Mouse (Mus musculus) hindbrain, embryonic 15.5 days (tissue): ENCODE data around the gene Coq7. TPM values are rescaled to one million over a fixed set of nuclear protein-coding genes. Genes with fewer than 3 reads are reported as not detected.

Experiments
- ATAC-seq: fragments of 200-750 bp; cut with Nextera tagmentation; 2 replicates; pipeline ENCODE4 v1.8.0; 2017; ENCODE audit warnings: low read depth, moderate number of reproducible peaks, moderate TSS enrichment; ENCODE audit not compliant: low FRiP score
- H3K27ac ChIP-seq: fragments of 300-500 bp; sonication (generic); replicated peaks from 2 replicates; pipeline ENCODE4 v1.5.1; 2015; ENCODE audit warnings: mild to moderate bottlenecking, inconsistent platforms
- H3K27me3 ChIP-seq: fragments of 300-500 bp; sonication (generic); 2 replicates; pipeline ENCODE4 v1.6.1; 2015; ENCODE audit warnings: control low read depth, inconsistent platforms
- H3K36me3 ChIP-seq: fragments of 300-500 bp; sonication (generic); 2 replicates; pipeline ENCODE4 v1.6.1; 2015; ENCODE audit warnings: control low read depth, inconsistent platforms
- H3K4me1 ChIP-seq: fragments of 300-500 bp; sonication (generic); replicated peaks from 2 replicates; pipeline ENCODE4 v1.6.1; 2015; ENCODE audit warnings: control low read depth, inconsistent platforms
- H3K4me2 ChIP-seq: fragments of 300-500 bp; sonication (generic); 2 replicates; pipeline ENCODE4 v1.6.1; 2015; ENCODE audit warnings: moderate library complexity, mild to moderate bottlenecking, inconsistent platforms
- H3K4me3 ChIP-seq: fragments of 300-500 bp; sonication (generic); 2 replicates; pipeline ENCODE4 v1.5.1; 2015; ENCODE audit warnings: mild to moderate bottlenecking, inconsistent platforms
- H3K9ac ChIP-seq: fragments of 300-500 bp; sonication (generic); 2 replicates; pipeline ENCODE4 v1.6.1; 2015; ENCODE audit warnings: inconsistent platforms
- H3K9me3 ChIP-seq: fragments of 300-500 bp; sonication (generic); 2 replicates; pipeline ENCODE4 v1.6.1; 2016; ENCODE audit warnings: control low read depth, inconsistent platforms
- WGBS: fragments of 180-500 bp; shearing (Covaris S2); methylation state at CpG from one replicate; pipeline ENCODE4 v1.1.7; 2015; 5-methylcytosine and 5-hydroxymethylcytosine counted together
- polyA plus RNA-seq: library from polyadenylated mRNA; unstranded; fragments of >200 nt; fragmentation: Nextera tagmentation; extraction: Ambion mirVana; gene quantifications from 2 replicates; pipeline ENCODE4 v1.2.1, GENCODE M21; 2015

The Coq7 gene
- 100 and 101 TPM in 2 replicates for polyA plus RNA-seq

GRCm38 (mm10) chr7:118533178-118533578, at the start of gene Coq7:
Coq7 (minus strand) TSS chr7:118533356.
- WGBS: under 1% methylated on average over 31 of the region's 31 CpGs
- 0 out of 2 replicates have a peak, but pooled peaks cover 3% of the 10 kb centered on the region for H3K36me3 ChIP-seq
- H3K4me1 ChIP-seq: peaks cover 13% of the 10 kb centered on the region
- peak; percentile 100 for ATAC-seq
- no peaks in the 10 kb centered on the region for H3K9me3 ChIP-seq
- peak within 1 kb of the TSS; percentile 50 for H3K4me3 ChIP-seq
- peak within 1 kb of the TSS; percentile 54 for H3K9ac ChIP-seq
- peak within 1 kb of the TSS; percentile 94 for H3K27ac ChIP-seq
- H3K27me3 ChIP-seq: no peaks in the 10 kb centered on the region
- H3K4me2 ChIP-seq: peak within 1 kb of the TSS; percentile 69

GRCm38 (mm10) chr7:118579938-118580337, 46.8 kb upstream of the Coq7 start:
- ATAC-seq: no peak
- 77% methylated on average over 2 of the region's 2 CpGs for WGBS
- peaks cover 14% of the 10 kb centered on the region for H3K4me1 ChIP-seq
- H3K27me3 ChIP-seq: no peaks in the 10 kb centered on the region
- H3K36me3 ChIP-seq: peaks cover 8% of the 10 kb centered on the region; the same call in 1 of the 2 replicates
- H3K9me3 ChIP-seq: no peaks in the 10 kb centered on the region
- no peak overlapping the region for H3K4me2 ChIP-seq
- H3K27ac ChIP-seq: no peak overlapping the region
- H3K9ac ChIP-seq: no peak overlapping the region
- no peak overlapping the region for H3K4me3 ChIP-seq

DNA sequence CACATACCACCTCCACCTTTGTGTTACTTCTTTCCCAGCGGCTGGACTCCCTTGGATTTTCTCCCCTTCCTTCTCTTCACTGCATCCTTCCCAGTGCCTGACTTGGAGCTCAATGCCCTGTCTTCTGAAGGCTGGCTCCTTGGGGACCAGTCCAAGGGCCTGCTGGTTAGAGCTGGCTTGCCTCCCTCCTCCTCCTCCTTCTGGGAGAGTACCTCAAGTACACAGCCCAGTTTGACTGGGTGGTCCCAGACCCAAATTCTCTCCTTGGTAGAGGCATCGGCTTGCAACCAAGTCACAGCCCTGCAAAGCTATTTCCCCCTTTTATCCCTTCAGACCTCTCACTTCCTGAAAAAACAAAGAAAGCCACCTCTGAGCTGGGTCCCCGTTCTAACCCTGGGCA, 45.1 kb upstream of the Coq7 start:
- peaks cover 8% of the 10 kb centered on the region; the same call in 1 of the 2 replicates for H3K36me3 ChIP-seq
- WGBS: 77% methylated on average over 3 of the region's 3 CpGs
- H3K27me3 ChIP-seq: no peaks in the 10 kb centered on the region
- no peak overlapping the region for H3K4me3 ChIP-seq
- 0 out of 2 replicates have a peak, but pooled peaks cover 3% of the 10 kb centered on the region for H3K4me1 ChIP-seq
- H3K4me2 ChIP-seq: no peak overlapping the region
- H3K9me3 ChIP-seq: no peaks in the 10 kb centered on the region
- no peak overlapping the region for H3K9ac ChIP-seq
- no peak for ATAC-seq
- peak overlapping the region; percentile 16; the same call in 1 of the 2 replicates for H3K27ac ChIP-seq

DNA sequence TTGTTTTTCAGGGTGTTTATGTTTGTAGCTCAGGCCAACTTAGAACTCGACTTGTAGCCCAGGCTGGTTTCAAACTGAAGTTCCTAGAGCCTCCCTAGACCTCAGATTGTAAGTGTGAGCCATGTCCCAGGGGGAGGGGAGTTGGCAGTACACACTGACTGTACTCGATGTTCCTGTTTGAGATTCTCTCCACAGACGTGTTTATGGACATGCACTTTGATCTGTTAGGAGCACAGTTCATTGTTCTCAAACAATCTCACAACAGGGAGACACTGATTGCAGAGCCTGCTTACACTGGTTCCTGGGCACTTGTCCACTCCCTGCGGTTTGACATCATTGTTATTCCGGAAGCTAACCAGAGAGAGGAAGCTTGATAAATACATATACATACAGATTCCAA, 38.9 kb upstream of the Coq7 start:
- Histone ChIP-seq H3K4me2 (no peak overlapping the region), H3K9ac (no peak overlapping the region), H3K9me3 (no peaks in the 10 kb centered on the region), H3K36me3 (no peaks in the 10 kb centered on the region), H3K4me1 (no peaks in the 10 kb centered on the region), H3K4me3 (no peak overlapping the region), H3K27me3 (no peaks in the 10 kb centered on the region), H3K27ac (no peak overlapping the region)
- WGBS: 34% methylated on average over 5 of the region's 5 CpGs
- no peak for ATAC-seq

DNA sequence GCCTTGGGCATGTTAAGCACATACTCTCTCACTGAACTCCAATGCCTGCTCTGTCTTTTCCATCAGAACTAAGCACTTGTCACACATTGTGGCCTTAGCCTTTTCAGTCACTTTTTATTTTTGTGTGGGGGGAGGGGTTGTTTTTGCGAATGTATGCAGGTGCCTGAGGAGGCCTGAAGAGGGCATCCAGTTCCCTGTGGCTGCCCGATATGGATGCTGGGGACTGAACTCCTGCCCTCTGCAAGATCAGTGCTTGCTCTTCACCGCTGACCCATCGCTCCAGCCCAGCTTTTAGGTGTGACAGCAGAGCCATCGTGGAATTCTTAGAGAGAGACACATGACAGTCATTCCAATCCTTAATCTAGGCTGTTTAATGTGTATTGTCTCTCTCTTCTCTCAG, 38.2 kb upstream of the Coq7 start:
- no peak overlapping the region for H3K4me2 ChIP-seq
- no peak for ATAC-seq
- no peak overlapping the region for H3K27ac ChIP-seq
- H3K9ac ChIP-seq: no peak overlapping the region
- H3K4me3 ChIP-seq: no peak overlapping the region
- no peaks in the 10 kb centered on the region for H3K36me3 ChIP-seq
- 42% methylated on average over 5 of the region's 5 CpGs for WGBS
- H3K27me3 ChIP-seq: no peaks in the 10 kb centered on the region
- no peaks in the 10 kb centered on the region for H3K9me3 ChIP-seq
- no peaks in the 10 kb centered on the region for H3K4me1 ChIP-seq

DNA sequence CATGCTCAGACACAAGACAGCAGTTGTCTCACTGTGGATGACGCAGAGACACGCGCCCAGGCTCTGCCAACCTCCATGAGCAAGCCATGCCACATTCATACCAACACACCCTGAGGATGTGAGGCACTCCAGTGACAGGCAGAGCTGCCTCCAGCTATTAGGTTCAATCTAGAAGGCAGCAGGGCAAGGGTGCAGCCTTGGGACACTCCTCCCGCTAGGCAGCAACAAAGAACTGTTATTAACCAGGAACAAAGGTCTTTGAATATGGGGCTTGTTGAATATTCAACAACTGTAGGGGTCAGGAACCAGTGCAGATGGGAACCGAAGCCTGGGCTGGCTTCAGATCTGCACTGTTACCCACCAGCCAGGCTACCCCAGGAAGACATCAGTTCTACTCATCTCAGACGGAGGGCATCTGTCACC, 36.0 kb upstream of the Coq7 start:
- H3K4me1 ChIP-seq: no peaks in the 10 kb centered on the region
- H3K4me3 ChIP-seq: no peak overlapping the region
- no peak overlapping the region for H3K9ac ChIP-seq
- no peak overlapping the region for H3K27ac ChIP-seq
- ATAC-seq: no peak
- 36% methylated on average over 6 of the region's 6 CpGs for WGBS
- H3K9me3 ChIP-seq: no peaks in the 10 kb centered on the region
- no peaks in the 10 kb centered on the region for H3K27me3 ChIP-seq
- H3K4me2 ChIP-seq: no peak overlapping the region
- peaks cover 5% of the 10 kb centered on the region; the same call in 1 of the 2 replicates for H3K36me3 ChIP-seq

GRCm38 (mm10) chr7:118554290-118554689, 21.1 kb upstream of the Coq7 start:
- Histone ChIP-seq H3K4me1 (no peaks in the 10 kb centered on the region), H3K9me3 (no peaks in the 10 kb centered on the region), H3K4me3 (no peak overlapping the region), H3K27ac (no peak overlapping the region), H3K4me2 (no peak overlapping the region), H3K9ac (no peak overlapping the region), H3K27me3 (no peaks in the 10 kb centered on the region), H3K36me3 (peaks cover 48% of the 10 kb centered on the region)
- 72% methylated on average over 2 of the region's 2 CpGs for WGBS
- ATAC-seq: no peak

DNA sequence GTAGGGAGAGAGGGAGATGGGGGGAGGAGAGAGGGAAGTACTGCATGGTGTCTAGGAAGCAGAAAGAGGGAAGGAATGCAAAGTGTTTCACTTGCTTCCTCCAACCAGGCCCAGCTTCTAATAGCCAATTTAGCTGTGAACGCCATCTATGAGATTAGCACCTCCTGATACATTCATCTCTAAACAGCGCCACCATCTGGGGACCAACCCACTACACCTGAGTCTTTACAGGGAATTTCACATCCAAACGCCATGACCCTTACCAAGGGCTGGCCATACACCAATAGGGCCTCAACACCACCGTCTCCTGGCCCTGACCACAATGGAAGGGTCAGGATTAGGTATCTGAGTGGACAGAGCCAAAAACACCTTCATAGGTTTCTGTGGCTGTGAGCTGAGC, 20.7 kb upstream of the Coq7 start:
- ATAC-seq: no peak
- H3K4me3 ChIP-seq: no peak overlapping the region

DNA sequence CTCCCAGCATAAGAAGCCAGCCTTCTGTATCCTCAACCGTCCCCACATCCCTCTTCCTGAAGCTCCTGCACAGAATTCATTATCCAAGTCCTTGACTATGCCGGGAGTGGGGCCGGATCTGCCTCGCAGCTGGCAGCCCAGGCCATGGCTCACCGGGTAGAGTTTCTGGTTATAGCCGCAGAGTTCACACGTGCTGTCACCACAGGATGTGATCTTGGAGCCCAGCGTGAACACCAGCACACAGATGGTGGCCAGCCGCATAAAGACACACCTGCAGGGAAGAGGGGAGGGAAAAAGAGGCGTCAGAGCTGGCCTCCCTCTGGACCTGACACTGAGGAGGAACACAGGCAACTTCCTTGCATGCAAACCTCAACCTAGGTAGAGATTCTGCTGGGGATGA, 14.3 kb upstream of the Coq7 start:
- Histone ChIP-seq H3K27me3 (no peaks in the 10 kb centered on the region), H3K9ac (no peak overlapping the region), H3K4me1 (no peaks in the 10 kb centered on the region), H3K4me3 (no peak overlapping the region), H3K27ac (no peak overlapping the region), H3K9me3 (no peaks in the 10 kb centered on the region), H3K36me3 (peaks cover 38% of the 10 kb centered on the region), H3K4me2 (no peak overlapping the region)
- ATAC-seq: no peak
- 83% methylated on average over 10 of the region's 10 CpGs for WGBS

More for the DNA sequence above, 20.7 kb upstream of the Coq7 start:
- Histone ChIP-seq H3K4me2 (no peak overlapping the region), H3K9me3 (no peaks in the 10 kb centered on the region), H3K9ac (no peak overlapping the region), H3K27me3 (no peaks in the 10 kb centered on the region), H3K27ac (no peak overlapping the region), H3K4me1 (no peaks in the 10 kb centered on the region), H3K36me3 (peaks cover 48% of the 10 kb centered on the region)
- 77% methylated on average over 4 of the region's 4 CpGs for WGBS

DNA sequence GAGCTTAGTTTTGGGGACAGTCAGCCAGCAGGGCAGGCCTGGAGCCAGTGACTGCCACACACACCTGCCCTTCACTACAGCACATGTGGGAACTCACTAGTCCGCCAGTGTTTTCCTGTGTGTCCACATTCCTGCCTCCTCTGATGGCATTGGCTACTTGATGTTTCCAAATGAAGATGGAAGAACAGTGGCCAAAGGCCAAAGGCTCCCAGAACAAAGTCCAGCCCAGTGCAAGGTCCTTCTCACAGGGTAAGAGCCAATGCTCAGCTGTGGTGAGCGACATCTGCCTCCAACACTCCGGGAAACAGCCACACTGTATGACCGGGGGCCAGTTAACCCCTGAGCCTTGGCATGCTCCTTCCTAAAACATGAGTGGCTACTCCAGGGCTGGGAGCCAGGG, 11.0 kb upstream of the Coq7 start:
- Histone ChIP-seq H3K27ac (no peak overlapping the region), H3K36me3 (peaks cover 14% of the 10 kb centered on the region; the same call in 1 of the 2 replicates), H3K4me1 (no peaks in the 10 kb centered on the region), H3K9ac (no peak overlapping the region), H3K27me3 (no peaks in the 10 kb centered on the region), H3K9me3 (no peaks in the 10 kb centered on the region), H3K4me2 (no peak overlapping the region), H3K4me3 (no peak overlapping the region)
- 95% methylated on average over 4 of the region's 4 CpGs for WGBS
- ATAC-seq: no peak

- 90% methylated on average over 4 of the region's 4 CpGs for WGBS
- no peak overlapping the region for H3K4me3 ChIP-seq
Observed at GRCm38 (mm10) chr7:118535076-118535475, 1.9 kb upstream of the Coq7 start.

GRCm38 (mm10) chr7:118534326-118534725, 1.2 kb upstream of the Coq7 start:
- H3K4me1 ChIP-seq: peaks cover 13% of the 10 kb centered on the region
- no peaks in the 10 kb centered on the region for H3K27me3 ChIP-seq
- H3K4me3 ChIP-seq: no peak overlapping the region
- 77% methylated on average over 3 of the region's 3 CpGs for WGBS
- no peak overlapping the region for H3K9ac ChIP-seq
- no peak overlapping the region for H3K4me2 ChIP-seq
- no peak overlapping the region for H3K27ac ChIP-seq
- peaks cover 3% of the 10 kb centered on the region; the same call in 1 of the 2 replicates for H3K36me3 ChIP-seq
- no peaks in the 10 kb centered on the region for H3K9me3 ChIP-seq
- no peak for ATAC-seq

More at GRCm38 (mm10) chr7:118535076-118535475, 1.9 kb upstream of the Coq7 start:
- Histone ChIP-seq H3K9ac (no peak overlapping the region), H3K4me2 (no peak overlapping the region), H3K27ac (no peak overlapping the region), H3K9me3 (no peaks in the 10 kb centered on the region), H3K27me3 (no peaks in the 10 kb centered on the region), H3K36me3 (peaks cover 6% of the 10 kb centered on the region; the same call in 1 of the 2 replicates), H3K4me1 (peaks cover 13% of the 10 kb centered on the region)
- ATAC-seq: no peak
